Mouse (Mus musculus) c-Kit-positive CD71-positive TER-119-negative erythroid progenitor cells, embryonic 14.5 days (primary cell): ENCODE data around the gene Fndc7.
"Not testable (repeated sequence)": the region's sequence is repeated elsewhere in the genome, so short reads cannot be mapped to it uniquely, and the experiment has no call there.

Source experiments
- DNase-seq: peaks from one replicate; pipeline ENCODE4 v3.0.0-alpha.2; 2013; ENCODE audit warnings: low read depth

Fndc7 gene

GRCm38 (mm10) chr3:108887618-108887975 lies 2.2 kb downstream of the Fndc7 start:
- no peak for DNase-seq

- no peak for DNase-seq
These were observed 2.7 kb downstream of the Fndc7 start for GRCm38 (mm10) chr3:108886934-108887617.

- DNase-seq = no peak
These were observed 3.9 kb downstream of the Fndc7 start for GRCm38 (mm10) chr3:108885686-108886530.

- no peak for DNase-seq
These were observed 5.0 kb downstream of the Fndc7 start for GRCm38 (mm10) chr3:108884706-108885289.

- no peak for DNase-seq
These were observed 6.7 kb downstream of the Fndc7 start for GRCm38 (mm10) chr3:108883067-108883466.

- not testable (repeated sequence) for DNase-seq
These were observed 7.9 kb downstream of the Fndc7 start for GRCm38 (mm10) chr3:108881873-108882272.

- DNase-seq = no peak
These were observed 9.0 kb downstream of the Fndc7 start for GRCm38 (mm10) chr3:108880544-108881507.

GRCm38 (mm10) chr3:108879836-108880435 lies 9.9 kb downstream of the Fndc7 start:
- no peak for DNase-seq

- no peak for DNase-seq
These were observed 10.7 kb downstream of the Fndc7 start for GRCm38 (mm10) chr3:108879129-108879528.

GRCm38 (mm10) chr3:108870631-108871030 lies 19.2 kb downstream of the Fndc7 start:
- DNase-seq = no peak

GRCm38 (mm10) chr3:108867449-108867848 lies 22.4 kb downstream of the Fndc7 start:
- no peak for DNase-seq

GRCm38 (mm10) chr3:108865676-108866075 lies 24.1 kb downstream of the Fndc7 start:
- DNase-seq = no peak

- DNase-seq = no peak
These were observed 24.7 kb downstream of the Fndc7 start for GRCm38 (mm10) chr3:108865129-108865528.

- DNase-seq = no peak
These were observed 26.7 kb downstream of the Fndc7 start for GRCm38 (mm10) chr3:108863091-108863490.

GRCm38 (mm10) chr3:108862282-108862681 lies 27.5 kb downstream of the Fndc7 start:
- DNase-seq = not testable (repeated sequence)

- no peak for DNase-seq
These were observed 29.0 kb downstream of the Fndc7 start for GRCm38 (mm10) chr3:108860786-108861185.

GRCm38 (mm10) chr3:108858231-108858770 lies 31.5 kb downstream of the Fndc7 start:
- no peak for DNase-seq

- no peak for DNase-seq
These were observed 32.1 kb downstream of the Fndc7 start for GRCm38 (mm10) chr3:108857714-108858113.

GRCm38 (mm10) chr3:108857124-108857470 lies 32.7 kb downstream of the Fndc7 start:
- DNase-seq = no peak

- DNase-seq = no peak
These were observed 33.3 kb downstream of the Fndc7 start for GRCm38 (mm10) chr3:108856386-108857123.
